Mouse (Mus musculus): ENCODE results near the gene Adap1.

The Adap1 gene

DNA sequence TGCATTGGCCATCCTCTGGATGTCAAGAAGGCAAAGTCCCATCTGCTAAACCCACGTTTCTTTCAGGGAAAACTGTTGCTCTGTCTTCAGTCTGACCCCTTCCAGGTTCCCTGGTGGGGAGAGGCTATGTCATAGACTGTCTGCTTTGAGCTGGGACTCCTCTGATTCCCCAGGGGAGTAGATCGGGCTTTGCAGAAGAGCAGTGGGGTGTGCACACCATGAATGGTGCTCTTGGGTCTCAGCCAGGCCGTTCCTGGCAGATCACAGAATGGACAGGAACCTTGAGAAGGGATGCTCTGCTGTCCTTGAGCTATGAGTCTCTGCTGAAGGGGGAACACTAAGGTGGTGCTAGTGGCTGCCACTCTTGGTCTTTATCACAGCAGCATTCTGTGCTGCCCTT lies 76.6 kb downstream of the Adap1 start:
- no peak for DNase-seq

DNA sequence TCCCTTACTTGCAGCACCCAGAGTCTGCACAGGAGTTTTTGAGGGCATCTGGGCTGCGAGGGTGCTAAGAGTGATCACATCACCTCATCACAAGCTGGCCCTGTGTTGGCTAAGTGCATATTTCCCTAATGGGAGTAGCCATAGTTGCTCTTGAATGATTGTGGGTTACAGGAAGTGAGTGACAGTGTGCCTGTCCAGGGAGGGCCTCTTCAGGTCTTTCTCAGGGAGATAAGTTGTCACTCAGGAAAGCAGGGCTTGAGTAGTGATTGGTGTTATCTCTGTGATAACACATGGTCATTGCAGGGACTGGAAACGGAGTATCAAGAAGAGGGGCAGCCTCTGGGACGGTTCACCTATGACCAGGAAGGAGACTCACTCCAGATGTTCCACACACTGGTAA lies 77.7 kb downstream of the Adap1 start:
- DNase-seq: no peak

DNA sequence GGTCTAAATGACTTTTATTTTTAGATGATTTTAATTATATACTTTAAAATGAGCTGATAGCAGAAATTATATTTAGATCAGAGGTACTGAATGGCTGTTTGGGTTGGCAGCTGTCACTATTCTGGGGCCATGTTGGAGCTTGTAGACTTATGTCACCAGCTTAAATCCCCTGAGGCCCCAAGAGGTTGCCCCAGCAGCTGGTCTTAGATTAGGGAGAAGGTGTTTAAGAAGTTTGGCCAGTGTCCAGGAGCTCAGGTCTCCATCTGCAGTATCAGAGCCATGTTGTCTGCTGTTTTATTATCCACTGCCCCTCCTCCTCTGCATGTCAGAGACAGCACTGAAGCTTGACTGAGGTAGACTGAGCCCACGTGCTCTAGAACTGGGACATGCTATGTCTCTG lies 82.0 kb downstream of the Adap1 start:
- DNase-seq: no peak

DNA sequence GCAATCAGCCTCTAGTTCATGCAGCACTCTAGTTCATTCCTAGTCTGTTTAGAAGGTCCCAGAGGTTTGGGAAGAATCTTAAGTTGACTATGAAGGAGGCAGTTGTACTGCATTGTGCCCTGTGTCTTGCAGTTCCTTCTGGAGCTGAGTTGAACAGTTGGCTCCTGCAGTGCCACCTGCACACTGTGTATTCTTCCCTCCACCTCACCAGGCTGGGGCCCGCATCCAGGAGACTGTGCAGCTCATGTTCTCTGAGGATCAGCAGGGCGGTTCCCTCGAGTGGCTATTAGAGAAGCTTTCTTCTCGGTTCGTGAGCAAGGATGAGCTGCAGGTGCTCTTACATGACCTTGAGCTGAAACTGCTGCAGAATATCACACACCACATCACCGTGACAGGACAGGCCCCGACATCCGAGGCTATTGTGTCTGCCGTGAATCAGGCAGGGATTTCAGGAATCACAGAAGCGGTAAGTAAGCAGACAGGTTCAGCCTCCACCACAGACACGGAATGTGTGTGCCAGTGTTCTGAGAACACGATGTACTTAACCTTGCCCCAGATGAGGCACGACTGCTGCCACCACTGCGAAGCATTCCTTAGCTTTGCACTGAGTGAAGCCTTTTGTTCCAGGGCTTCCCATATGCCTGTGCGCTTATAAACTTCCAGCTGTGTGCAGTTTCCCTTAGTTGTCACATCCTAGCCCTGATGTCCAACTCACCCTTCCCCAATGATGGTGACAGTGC lies 84.2 kb downstream of the Adap1 start:
- no peak for DNase-seq

DNA sequence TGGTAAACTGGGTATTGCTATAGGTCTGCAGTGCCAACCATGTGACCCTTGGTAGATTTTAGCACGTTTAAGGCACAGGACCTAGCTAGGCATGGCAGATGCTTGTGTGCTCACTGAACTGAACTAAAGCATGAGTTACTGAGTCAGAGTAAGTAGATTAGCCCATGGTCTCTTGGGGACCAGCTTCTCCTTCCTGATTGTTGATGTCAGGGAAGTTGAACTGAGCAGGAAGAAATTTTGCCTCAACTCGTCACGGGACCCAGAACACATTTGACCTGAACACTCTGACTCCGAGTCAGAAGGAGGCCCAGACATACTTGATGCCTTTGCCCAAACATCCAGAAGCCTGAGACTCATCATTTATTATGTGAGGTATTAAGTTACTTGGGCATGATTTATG lies 88.0 kb downstream of the Adap1 start:
- DNase-seq: no peak

DNA sequence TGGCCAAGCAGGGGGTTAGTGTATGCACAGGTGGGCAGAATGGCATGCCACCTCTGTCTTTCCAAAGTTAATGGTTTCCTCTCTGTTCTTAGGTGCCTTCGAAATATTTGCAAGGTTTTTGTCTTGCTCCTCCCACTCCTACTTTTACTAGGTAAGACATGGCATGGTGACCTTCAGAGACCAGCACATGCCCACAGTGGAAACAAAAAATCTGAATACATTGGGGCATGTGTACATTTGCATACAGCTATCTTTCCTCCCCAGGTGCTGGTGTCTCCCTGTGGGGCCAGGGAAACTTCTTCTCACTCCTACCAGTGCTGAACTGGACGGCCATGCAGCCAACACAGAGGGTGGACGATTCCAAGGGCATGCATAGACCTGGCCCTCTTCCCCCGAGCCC lies 91.0 kb downstream of the Adap1 start:
- DNase-seq: no peak

DNA sequence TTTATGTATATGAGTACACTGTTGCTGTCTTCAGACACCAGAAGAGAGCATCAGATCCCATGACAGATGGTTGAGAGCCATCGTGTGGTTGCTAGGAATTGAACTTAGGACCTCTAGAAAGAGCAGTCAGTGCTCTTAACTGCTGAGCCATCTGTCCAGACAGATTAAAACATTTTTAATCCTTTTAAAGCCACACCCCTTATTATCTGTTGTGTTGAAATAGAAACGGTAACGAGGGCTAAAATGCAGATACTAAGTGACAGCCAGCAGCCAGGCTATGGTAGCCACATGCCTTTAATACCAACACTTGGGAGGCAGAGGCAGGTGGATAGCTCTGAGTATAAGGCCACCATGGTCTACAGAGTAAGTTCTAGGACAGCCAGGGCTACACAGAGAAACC lies 93.3 kb downstream of the Adap1 start:
- no peak for DNase-seq

DNA sequence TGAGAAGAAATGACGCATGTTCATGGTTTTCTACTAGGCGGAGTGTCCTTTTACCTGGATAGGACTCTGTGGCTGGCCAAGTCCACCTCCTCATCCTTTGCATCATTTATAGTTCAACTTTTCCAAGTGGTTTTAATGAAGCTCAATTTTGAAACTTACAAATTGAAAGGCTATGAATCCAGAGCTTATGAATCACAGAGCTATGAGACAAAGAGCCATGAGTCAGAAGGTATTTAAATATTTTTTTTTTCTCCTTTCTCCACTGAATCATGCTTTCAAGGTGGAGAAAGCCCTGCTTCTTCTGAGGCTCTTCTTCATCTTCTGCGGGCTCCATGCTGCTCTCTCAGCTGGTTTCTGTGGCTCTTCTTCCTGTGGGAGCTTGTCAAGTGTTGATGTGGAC lies 95.7 kb downstream of the Adap1 start:
- DNase-seq: no peak

DNA sequence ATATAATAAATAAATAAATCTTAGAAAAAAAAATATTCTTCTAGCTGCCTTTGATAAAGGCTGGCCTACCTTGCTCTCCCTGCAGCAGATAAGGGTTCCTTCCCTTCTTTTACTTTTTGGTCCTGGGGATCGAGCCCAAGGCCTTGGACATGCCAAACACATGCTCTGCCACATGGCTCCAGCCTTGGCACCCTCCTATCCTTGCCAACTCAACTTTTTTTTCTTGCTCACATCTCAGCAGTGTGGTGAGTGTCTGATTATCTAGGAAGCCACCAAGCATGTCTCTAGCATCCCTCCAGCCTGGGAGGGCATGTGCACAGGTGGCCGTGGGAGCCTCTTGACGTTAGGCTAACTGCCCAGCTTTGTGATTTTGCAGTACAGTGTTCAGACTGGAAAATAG lies 97.1 kb downstream of the Adap1 start:
- DNase-seq: no peak

DNA sequence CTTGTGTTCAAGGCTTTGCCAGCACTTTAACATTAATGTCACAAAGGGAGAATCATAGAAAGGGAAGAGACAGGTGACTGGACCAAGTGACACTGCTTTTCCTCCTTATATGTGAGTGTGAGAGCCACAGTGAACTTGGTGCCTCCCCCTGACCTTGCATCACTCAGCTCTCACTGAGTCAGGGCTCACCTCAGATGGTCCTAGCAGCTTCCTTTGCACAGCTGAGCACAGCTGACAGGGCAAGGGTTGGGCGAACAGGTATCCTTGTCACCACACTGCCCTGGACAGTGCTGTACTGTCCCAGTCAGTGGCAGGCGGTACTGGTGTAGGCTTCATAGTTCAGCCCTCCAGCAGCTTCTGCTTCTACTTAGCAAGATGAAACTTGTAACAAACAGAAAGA lies 97.8 kb downstream of the Adap1 start:
- DNase-seq: no peak

DNA sequence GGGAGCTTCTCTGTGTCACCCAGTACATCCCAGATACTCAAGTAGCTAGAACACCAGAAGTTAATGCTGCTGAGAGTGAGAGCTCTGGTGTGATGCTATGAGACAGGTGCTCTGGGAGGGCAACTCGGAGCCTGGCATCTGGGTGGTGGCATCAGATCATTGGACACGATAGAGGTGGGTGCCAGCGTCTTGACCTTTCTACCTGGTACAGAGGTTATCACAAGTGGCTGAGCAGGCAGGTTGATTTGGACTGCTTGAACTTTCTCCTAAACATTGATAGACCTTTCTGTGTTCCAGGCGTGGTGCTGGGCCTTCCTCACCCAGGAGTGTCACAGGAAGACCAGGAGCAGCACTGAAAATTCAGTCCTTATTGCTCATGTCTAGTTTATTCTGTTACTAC lies 98.2 kb downstream of the Adap1 start:
- no peak for DNase-seq

DNA sequence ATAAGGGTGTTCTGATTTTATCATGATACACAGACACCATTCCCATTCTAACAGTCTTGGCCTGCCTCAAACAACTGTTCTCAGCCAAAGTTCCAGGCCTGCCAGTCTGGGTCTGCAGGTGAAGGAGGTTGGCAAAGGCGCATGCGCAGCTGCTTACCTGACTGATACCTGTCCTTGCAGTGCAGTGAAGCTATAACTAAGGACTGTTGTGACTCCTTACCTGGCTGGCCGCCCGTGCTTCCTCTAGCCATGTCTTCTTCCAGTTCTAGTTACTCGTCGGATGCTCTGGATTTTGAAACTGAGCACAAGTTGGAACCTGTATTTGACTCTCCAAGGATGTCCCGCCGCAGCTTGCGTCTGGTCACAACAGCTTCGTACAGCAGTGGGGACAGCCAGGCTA lies 102.1 kb downstream of the Adap1 start:
- no peak for DNase-seq

Measured in kidney, postnatal 4 days (tissue).